Mouse (Mus musculus): Measurements from ENCODE around the gene Calr4.

GRCm38 (mm10) chr4:109280459-109281160, 46.3 kb downstream of the Calr4 start:
- TF ChIP-seq CTCF (IDR thresholded peaks at IDR 0.05; ENCODE audit: low read depth, low read length) = no peak
- no peak for TF ChIP-seq POLR2A (IDR thresholded peaks at IDR 0.05; ENCODE audit: extremely low read depth, insufficient read depth, low read length)
